In genomic region chr9:56860486-56861269, GRCm38 (mm10) we compare ENCODE assay signal across 14 mouse cellular contexts. TPM values are rescaled to one million over a fixed set of nuclear protein-coding genes. Genes with fewer than 3 reads are reported as not detected.
A peak's percentile ranks its signal among the peaks of the same experiment; 100 is the strongest.
DNase-seq lines count a peak whose midpoint lies in the region; ATAC-seq and TF ChIP-seq lines count a peak whose summit lies in the region.
"Had no signal": no experiment of that assay in that cellular context is flagged by ENCODE, and none has a peak within 500 bp of the region (broad histone marks: within the 10 kb centered on the region; RNA-seq: fewer than 3 reads in every experiment).

No protein-coding gene starts in this region.

- TF ChIP-seq CTCF in heart, adult 2 months (IDR thresholded peaks at IDR 0.05) = no peak
- TF ChIP-seq CTCF in stomach, postnatal 0 days (IDR thresholded peaks at IDR 0.05; ENCODE audit: low read depth) = no peak

- no peaks in the 10 kb centered on the region for H3K27me3 ChIP-seq in heart, adult 2 months (ENCODE audit: control insufficient read depth, insufficient read depth, low read length)
- H3K27me3 ChIP-seq in heart, embryonic 12.5 days (replicated peaks) = peaks cover 6% of the 10 kb centered on the region; the same call in 1 of the 2 replicates
- H3K27me3 ChIP-seq in stomach, postnatal 0 days (ENCODE audit: control insufficient read depth, insufficient read depth, low read length) = no peaks in the 10 kb centered on the region

- H3K9ac ChIP-seq in heart, adult 2 months (ENCODE audit: low read depth, low read length) = no peak overlapping the region
- H3K9ac ChIP-seq in heart, embryonic 12.5 days = no peak overlapping the region
- peak overlapping the region; percentile 8; the same call in 1 of the 2 replicates for H3K9ac ChIP-seq in stomach, postnatal 0 days (ENCODE audit: low read length)
- H3K9ac ChIP-seq: hindbrain, embryonic 12.5 days had no signal

- no peak overlapping the region for H3K4me3 ChIP-seq in heart, adult 2 months
- H3K4me3 ChIP-seq in heart, embryonic 12.5 days = no peak overlapping the region
- no peak overlapping the region for H3K4me3 ChIP-seq in stomach, postnatal 0 days (ENCODE audit: low read depth, low read length)
- H3K4me3 ChIP-seq: forebrain, embryonic 10.5 days; hindbrain, embryonic 12.5 days had no signal

- intact Hi-C loops in heart, adult 2 months (cut with DNase I) = loop anchor here (2.0 kb wide), 1 partner anchor 16 kb away; no protein-coding TSS in a partner anchor
- intact Hi-C loops in heart, postnatal 36 days (cut with DNase I) = no loop called here

- H3K4me2 ChIP-seq in heart, embryonic 12.5 days = no peak overlapping the region
- H3K4me2 ChIP-seq in stomach, postnatal 0 days (replicated peaks; ENCODE audit: low read depth) = 0 out of 2 replicates have a peak overlapping the region, but pooled peaks have one; percentile 5
- H3K4me2 ChIP-seq: hindbrain, embryonic 12.5 days had no signal

- peak overlapping the region; percentile 33; the same call in 1 of the 2 replicates for H3K27ac ChIP-seq in heart, adult 2 months
- H3K27ac ChIP-seq in heart, embryonic 12.5 days (ENCODE audit: poor library complexity, severe bottlenecking) = no peak overlapping the region
- H3K27ac ChIP-seq in stomach, postnatal 0 days (replicated peaks) = peak overlapping the region; percentile 74
- H3K27ac ChIP-seq: forebrain, embryonic 10.5 days; hindbrain, embryonic 12.5 days had no signal

- ATAC-seq in heart, embryonic 12.5 days (ENCODE audit: insufficient number of reproducible peaks, low FRiP score) = no peak
- ATAC-seq in stomach, postnatal 0 days (ENCODE audit: low FRiP score, low TSS enrichment) = peak; percentile 48; the same call in 1 of the 2 replicates
- no peak for ATAC-seq in activated CD4-positive, CD25-positive, alpha-beta regulatory T cell, adult 4 months

- no peaks in the 10 kb centered on the region for H3K9me3 ChIP-seq in heart, embryonic 12.5 days (replicated peaks)
- no peaks in the 10 kb centered on the region for H3K9me3 ChIP-seq in stomach, postnatal 0 days (ENCODE audit: control insufficient read depth, low read length)
- H3K9me3 ChIP-seq: forebrain, embryonic 10.5 days; hindbrain, embryonic 12.5 days had no signal

- peak; percentile 54 to 63 for DNase-seq in heart, adult 2 months
- DNase-seq in heart, postnatal 36 days = peak; percentile 37 to 44
- DNase-seq in kidney, postnatal 25 days = peak; percentile 39 to 83
- peak; percentile 42 for DNase-seq in stomach, postnatal 0 days (ENCODE audit: low spot score)
- no peak for DNase-seq in cerebellum, postnatal 36 days
- no peak for DNase-seq in urinary bladder, postnatal 25 days (ENCODE audit: low spot score)
- DNase-seq: cerebellum, adult 9-10 months; right cerebral cortex, postnatal 14 days; thymus, adult 18-20 months had no signal

- TF ChIP-seq POLR2A in heart, adult 2 months (IDR thresholded peaks at IDR 0.05; ENCODE audit: insufficient read depth, low read depth, low read length) = no peak

- H3K79me2 ChIP-seq in heart, adult 2 months (replicated peaks; ENCODE audit: control insufficient read depth, insufficient read depth, low read length) = no peaks in the 10 kb centered on the region

- H3K4me1 ChIP-seq in heart, adult 2 months (ENCODE audit: control insufficient read depth, insufficient read depth, low read length) = peaks cover 11% of the 10 kb centered on the region
- peaks cover 37% of the 10 kb centered on the region for H3K4me1 ChIP-seq in heart, embryonic 12.5 days (replicated peaks)
- peaks cover 10% of the 10 kb centered on the region for H3K4me1 ChIP-seq in stomach, postnatal 0 days (replicated peaks; ENCODE audit: control insufficient read depth, insufficient read depth)

- 35% methylated on average over 15 of the region's 15 CpGs for WGBS in heart, adult 2 months
- 62% methylated on average over 15 of the region's 15 CpGs for WGBS in heart, embryonic 12.5 days
- WGBS in stomach, postnatal 0 days = 28% methylated on average over 15 of the region's 15 CpGs

- TF ChIP-seq EP300 in heart, adult 2 months (IDR thresholded peaks at IDR 0.05; ENCODE audit: insufficient read depth, low read depth, low read length) = 0 out of 2 replicates have a peak, but pooled peaks have one; percentile 35
- no peak for TF ChIP-seq EP300 in stomach, postnatal 0 days (optimal IDR thresholded peaks at IDR 0.05)

- no peaks in the 10 kb centered on the region for H3K36me3 ChIP-seq in heart, adult 2 months (ENCODE audit: control insufficient read depth, insufficient read depth, low read length)
- no peaks in the 10 kb centered on the region for H3K36me3 ChIP-seq in heart, embryonic 12.5 days
- H3K36me3 ChIP-seq in stomach, postnatal 0 days (ENCODE audit: control insufficient read depth, insufficient read depth, low read length) = no peaks in the 10 kb centered on the region
- H3K36me3 ChIP-seq: forebrain, embryonic 10.5 days; hindbrain, embryonic 12.5 days had no signal

RNA-seq across cellular contexts. Expression of gene Odf3l1, which starts 3.8 kb away (rescaled TPM):
- not detected for total RNA-seq in heart, adult 2 months (2021)
- 1.5 and 1.6 TPM in 2 replicates for polyA plus RNA-seq in heart, adult 2 months (2012; rRNA removed)
- 0.84 and 1.5 TPM in 2 replicates for polyA plus RNA-seq in heart, embryonic 12.5 days (2016; fragmentation: Nextera tagmentation; extraction: Ambion mirVana)
- total RNA-seq in heart, postnatal 36 days (2021) = not detected
- polyA plus RNA-seq in stomach, postnatal 0 days (2015; fragmentation: Nextera tagmentation; extraction: Ambion mirVana) = 0.57 and 0.71 TPM in 2 replicates
- polyA plus RNA-seq in activated CD4-positive, CD25-positive, alpha-beta regulatory T cell, adult 4 months (2017; shearing (Covaris generic)) = not detected
- total RNA-seq: left cerebral cortex, adult 18-20 months had no signal
- polyA plus RNA-seq: forebrain, embryonic 10.5 days had no signal

RNA-seq across cellular contexts. Expression of gene Cspg4, which starts 4.2 kb away (rescaled TPM):
- 10 to 100 TPM; 12.7 to 13.7 TPM for total RNA-seq in heart, adult 2 months (2021)
- 15.7 and 17.1 TPM in 2 replicates for polyA plus RNA-seq in heart, adult 2 months (2012; rRNA removed)
- 32.5 and 35.9 TPM in 2 replicates for polyA plus RNA-seq in heart, embryonic 12.5 days (2016; fragmentation: Nextera tagmentation; extraction: Ambion mirVana)
- 10 to 100 TPM; 14.7 to 16.7 TPM for total RNA-seq in heart, postnatal 36 days (2021)
- polyA plus RNA-seq in stomach, postnatal 0 days (2015; fragmentation: Nextera tagmentation; extraction: Ambion mirVana) = 7.8 and 9.0 TPM in 2 replicates
- under 1 TPM in 1 of 2 experiments, not detected in 1; 0.33 TPM for polyA plus RNA-seq in activated CD4-positive, CD25-positive, alpha-beta regulatory T cell, adult 4 months (2017; shearing (Covaris generic))

Comparison
In these comparisons a context has a peak if more than half of its experiments do, and no peak if none do; other contexts are left out.
1. DNase-seq: peak in heart, adult 2 months (2 of 2), heart, postnatal 36 days (2 of 2), kidney, postnatal 25 days (2 of 2) and stomach, postnatal 0 days (single experiment); none in cerebellum, postnatal 36 days (0 of 2) and urinary bladder, postnatal 25 days (single experiment).